Mouse (Mus musculus) spleen, postnatal 14 days (tissue): ENCODE measurements around the gene Casc1.

Experiments used
- DNase-seq, 2 experiments: peaks; one replicate each; pipeline ENCODE4 v3.0.0; 2021 to 2022; ENCODE audit warnings: low spot score in 2 of 2

Gene Casc1

DNA sequence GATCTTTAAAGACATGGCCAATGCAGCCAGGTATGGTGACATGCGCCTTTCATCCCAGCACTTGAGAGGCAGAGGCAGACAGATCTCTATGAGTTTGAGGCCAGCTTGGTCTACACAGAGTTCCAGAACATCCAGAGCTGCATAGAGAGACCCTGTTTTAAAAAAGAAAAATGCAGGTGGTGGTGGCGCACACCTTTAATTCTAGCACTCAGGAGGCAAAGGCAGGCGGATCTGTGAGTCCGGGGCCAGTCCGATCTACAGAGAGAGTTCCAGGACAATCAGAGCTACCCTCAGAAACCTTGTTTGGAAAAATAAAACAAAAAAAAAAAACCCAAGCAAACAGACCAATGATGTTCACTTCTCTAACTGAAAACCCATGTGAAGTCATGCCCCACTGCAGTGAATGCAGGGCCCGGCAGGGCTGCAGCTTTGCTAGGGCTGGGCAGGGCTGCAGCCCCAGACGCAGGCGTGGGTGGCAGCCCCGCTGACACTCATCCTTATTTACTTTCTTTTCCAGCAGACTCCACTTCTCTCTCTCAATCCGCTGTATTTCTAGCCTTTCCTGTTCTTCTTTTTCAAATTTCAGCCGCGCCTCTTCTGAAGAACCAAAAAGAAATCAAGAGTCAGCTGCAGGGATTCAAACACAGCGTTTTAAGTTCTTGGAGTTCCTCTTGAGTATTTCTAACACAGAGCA is 8.2 kb downstream of the Casc1 start:
- no peak for DNase-seq

DNA sequence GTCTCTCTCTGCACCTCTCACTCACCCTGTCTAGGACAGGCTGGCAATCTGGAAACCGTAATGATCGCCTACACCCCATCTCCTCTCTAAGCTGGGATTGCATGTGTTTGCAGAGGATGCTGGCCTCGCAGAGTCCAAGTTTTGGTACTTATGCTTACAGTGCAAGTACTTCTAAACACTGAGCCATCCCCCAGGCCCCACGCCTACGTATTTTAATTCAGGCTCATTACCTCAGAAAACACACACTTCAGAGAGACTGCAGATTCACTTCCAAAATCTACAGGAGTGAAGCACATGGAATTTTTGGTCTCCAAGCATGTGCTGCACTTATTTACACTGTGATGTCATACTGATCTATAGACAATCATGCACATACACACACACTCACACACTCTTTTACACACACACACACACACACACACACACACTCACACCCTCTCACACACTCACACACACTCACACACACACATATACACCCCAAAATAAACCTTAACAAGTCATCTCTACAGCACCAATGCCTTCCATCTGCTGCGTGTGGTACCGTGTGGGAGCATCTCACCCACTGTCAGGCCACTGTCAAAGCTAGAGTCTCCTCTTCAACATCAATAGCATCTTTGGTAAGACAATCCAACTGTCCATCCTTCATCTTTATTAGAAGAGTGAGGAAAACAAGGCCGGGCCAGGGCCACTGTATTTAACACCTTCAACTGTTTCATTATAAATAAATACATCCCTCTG is 12.7 kb downstream of the Casc1 start:
- DNase-seq: no peak

DNA sequence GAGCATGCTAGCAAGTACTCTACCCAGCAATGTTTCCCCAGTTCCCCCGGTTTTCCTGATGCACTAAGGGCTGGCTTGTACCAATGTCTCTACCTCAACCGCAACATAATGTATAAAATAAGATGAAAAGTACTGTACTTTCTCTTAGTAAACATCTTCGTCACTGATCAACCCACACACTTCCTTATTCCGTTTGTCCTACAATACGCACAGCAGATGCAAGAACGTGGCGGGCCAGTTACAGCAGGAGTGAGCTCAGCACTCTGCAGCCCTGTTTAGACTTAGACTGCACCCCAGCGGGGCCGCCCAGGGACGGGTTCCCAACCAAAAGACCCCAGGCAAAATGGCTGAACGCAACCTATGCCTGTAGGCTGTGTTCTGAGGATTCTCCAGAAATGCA is 17.4 kb downstream of the Casc1 start:
- no peak for DNase-seq

DNA sequence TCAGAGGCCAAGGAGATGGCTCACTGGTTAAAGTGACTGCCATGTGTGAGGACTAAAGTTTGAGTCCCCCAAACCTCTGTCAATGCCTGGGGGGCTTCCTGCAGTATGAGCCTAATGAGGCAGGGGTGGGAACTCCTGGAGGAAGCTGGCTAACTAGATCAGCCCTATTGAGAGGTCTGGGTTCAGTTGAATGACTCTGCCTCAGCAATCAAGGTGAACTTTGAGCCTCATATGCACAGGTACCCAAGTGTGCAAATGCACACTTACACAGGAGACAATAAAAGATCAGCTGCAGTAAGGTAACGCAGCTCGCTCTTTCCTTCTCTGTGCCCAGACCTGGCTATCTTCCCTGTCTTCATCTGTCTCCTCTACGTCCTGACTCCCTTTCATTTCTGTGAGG is 17.8 kb downstream of the Casc1 start:
- DNase-seq: no peak

DNA sequence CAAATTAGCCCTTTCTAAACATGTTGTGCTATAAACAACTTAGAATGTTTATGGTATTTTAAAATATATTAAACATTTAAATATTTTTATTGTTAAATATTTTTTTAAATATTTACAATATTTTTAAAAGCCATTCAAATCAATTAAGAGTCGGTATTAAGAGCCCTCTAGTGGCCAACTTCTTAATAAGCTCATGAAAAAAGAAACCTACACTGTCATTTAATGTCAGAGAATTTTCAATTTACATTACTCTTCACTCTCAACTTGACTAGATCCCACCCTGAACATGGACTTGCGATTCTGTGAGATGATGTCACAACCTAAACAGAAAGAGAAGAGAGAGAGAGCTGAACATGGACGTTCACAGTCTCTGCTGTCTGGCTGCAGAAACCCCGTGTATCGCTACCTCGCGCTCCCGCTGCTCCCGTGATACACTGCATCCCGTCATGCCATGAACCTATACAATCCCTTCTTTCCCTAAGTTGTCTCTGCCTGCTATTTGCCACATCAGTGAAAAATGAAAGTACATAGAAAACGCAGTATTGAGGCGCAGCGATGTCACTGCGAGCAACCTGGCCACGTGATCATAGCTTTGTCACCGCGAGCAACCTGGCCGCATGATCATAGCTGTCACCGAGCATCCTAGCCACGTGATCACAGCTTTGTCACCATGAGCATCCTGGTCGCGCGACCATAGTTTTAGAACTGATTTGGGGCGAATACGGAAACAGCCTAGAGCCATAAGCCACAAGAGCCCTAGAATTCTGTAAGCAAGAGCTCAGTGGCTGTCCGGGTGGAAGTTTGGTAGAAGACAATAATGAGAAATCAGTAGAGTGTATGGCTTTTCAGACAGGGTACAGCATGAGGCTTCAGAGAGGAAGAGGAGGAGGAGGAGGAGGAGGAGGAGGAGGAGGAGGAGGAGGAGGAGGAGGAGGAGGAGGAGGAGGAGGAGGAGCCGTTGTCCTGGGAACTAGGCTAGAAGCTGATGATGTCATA is 23.4 kb downstream of the Casc1 start:
- no peak for DNase-seq

DNA sequence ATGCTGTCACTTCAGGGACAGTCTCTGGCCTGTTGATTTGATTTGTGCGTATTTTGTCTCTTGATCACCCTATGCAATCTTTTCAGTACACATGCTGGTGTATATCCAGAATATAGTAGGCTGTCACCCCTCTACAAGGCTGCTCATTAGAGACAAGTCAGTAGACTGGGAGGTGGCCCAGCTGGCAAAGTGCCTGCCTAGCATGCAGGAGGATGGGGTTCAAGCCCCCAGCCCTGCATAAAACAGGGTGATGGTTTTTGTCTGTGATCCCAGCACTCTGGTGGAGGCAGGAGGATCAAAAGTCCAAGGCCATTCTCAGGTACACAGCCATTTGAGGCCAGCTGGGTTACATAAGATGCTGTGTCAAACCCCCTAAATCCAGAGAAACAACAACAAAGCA is 24.7 kb downstream of the Casc1 start:
- no peak for DNase-seq

DNA sequence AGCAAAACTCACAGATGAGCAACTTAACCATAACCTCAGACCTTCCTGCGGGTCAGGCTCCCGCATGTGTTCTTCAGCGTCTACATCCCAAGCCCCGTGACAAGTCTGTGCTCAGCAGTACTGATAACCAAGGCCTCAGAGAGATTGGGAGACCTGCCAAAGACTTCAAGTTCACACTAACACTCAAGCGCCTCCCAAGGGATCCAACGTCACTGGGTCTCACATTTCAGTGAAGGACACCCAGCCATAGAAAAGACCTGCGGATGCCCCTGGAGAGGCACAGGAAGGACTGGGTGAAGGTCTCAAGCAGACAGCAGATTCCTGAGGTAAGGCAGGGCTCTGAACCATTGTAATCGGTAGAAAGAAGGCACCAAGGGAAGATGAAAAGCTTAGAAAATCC is 28.8 kb downstream of the Casc1 start:
- DNase-seq: no peak

DNA sequence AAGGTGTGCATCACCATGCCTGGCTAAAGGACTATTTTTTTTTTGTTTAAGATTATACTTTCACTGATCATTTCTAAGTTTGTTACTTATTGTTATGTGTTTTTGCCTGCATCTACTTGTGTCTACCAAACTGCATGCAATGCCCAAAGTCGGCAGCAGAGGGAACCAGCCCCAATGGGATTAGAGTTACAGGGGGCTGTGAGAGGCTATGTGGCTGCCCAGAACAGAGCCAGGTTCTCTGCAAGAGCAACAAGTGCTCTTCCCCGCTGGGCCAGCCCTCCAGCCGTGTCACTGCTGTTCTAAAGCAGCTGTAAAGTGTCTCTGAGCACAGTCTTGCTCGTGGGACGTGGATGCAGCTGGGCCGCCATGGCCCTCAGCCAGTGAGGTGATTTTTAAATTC is 31.1 kb downstream of the Casc1 start:
- peak; percentile 30 to 71 for DNase-seq

DNA sequence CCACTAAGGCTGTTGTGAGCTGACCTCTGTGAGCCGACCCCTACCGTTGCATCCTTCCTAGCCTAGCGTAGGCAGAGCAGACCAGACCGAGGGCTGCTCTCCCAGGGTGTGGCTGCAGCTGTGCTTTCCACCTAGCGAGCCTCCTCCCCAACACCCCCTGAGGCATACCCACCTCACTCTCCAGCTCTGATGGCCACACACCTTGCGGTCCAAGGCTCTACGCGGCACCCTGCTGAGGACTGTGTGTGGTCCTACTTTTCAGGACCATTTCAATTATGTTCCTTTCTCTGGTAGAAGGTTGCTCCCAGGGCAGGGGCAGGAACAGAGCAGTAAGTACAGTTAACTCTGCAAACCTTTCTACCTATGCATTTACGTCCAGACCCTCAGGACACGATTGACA is 34.3 kb downstream of the Casc1 start:
- DNase-seq: no peak

DNA sequence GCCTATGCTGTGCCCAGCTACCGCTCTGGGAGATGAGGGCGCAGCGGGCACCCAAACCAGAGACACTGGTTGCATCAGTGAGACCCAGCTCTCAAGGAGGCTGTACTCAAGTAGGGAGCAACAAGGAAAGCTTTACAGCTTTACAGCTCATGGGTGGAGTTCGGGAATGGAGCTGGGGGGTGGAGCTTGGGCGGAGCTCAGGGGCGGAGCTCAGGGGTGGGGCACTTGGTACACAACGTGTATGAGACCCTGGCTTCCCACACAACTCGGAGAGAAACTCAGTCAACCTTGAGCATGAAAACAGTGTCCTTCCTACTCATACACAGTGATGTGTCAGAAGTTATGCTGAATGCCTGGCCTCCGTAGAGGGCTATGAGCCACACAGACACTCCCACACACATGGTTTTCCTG is 35.2 kb downstream of the Casc1 start:
- DNase-seq: no peak

DNA sequence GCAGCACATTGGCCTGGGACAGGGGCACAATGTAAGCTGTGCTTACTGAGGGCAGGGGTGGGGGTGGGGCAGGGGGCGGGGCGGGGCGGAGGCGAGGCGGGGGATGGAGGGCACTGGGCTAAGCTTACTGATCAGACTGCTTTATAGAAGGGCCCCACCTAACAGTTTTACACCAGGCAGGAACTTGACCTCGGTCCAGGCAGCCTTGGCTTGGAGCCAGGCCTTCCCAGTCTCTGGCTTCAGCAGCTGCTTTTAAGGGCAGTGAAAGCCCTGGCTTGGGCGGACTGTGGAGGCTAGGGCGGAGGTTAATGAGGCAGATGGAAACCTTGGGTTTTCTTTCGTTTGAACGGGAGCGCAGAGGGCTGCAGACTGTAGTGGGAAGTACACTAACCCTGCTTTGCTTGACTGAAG is 37.0 kb downstream of the Casc1 start:
- DNase-seq: no peak

DNA sequence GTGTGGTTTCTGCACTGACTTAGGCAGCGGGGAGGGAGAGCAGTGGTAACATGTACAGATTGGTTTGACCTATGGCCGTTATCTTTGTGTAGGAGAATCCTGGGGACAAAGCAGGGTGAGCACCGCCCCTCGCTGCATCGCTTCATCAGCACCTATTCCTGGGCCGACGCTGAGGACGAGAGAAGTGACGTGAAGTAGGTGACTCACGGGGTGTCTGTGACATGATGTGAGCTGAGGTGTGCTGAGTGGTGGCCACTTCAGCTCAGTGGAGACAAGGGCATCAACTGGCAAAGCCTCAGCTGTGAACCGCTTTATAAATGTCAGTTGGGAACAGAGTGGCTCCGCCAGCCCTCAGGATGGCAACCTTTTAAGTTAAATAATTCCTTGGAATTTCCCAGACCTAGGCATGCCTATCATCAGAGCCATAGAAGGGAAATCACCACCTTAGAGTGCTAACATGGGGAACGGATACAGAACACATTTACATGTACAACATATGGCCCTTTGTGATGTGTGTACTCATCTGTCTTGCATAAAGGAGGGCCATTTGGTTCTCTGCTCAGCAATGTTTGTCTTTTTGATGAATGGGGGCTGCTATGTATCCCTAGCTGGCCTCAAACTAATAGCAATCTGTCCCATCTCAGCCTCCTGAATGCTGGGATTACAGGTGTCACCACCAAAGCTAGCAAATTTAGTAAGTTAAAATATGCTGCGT is 38.8 kb downstream of the Casc1 start:
- DNase-seq: no peak

DNA sequence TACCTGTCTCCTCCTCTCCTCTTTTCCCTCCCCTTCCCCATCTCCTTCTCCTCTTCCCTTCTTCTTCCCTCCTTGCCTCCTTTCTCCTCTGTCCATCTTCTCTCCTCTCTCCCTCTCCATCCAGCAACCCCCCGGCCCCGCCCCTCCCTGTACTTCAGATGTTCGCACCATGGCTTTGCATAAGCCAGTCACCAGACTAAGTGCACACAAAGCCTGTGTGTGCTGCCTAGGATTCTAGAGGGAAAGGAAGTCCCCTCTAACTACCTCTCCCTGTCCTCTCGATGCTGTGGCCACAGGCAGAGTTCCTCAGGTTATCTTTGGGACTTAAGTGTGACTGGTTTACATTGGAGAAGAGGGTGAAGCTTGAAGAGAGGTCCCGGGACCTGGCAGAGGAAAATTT is 50.2 kb downstream of the Casc1 start:
- DNase-seq: no peak

DNA sequence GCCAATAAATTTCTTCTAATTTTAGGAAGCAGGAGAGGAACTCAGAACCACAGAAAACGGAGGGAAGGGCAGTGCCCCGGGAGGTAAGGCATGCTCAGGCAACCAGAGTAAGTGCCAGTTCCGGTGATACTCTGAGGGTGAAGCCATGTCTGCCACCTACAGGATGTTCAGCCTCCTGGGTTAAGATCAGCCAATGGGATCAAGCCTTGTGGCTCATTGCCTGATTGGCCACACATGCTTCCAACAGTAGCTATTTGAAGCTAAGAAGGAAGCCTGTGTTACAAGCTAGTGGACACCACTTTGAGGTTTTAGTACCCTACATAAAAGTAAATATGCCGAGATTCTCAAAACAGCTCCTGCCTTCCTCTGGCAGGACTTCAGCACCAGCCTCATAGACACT is 52.2 kb downstream of the Casc1 start:
- no peak for DNase-seq

DNA sequence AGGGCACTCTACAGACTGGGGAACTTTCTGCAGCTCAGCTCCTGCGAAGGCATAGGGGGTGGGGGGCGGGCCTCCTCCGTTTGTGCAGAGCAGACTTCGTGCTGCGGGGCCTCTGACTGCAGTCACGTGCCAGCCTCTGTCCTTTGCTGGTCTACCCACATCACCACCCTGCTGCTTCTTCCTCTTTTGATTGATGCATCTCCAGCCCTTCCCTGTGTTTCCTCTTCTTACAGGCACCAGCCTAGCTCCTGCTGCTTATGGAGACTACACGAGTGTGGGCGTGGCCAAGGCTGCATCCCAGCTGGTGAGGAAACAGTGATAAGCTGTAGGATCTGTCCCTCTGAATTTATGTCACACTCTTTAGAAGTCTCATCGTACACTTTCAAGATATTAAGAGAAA is 61.8 kb downstream of the Casc1 start:
- DNase-seq: no peak

DNA sequence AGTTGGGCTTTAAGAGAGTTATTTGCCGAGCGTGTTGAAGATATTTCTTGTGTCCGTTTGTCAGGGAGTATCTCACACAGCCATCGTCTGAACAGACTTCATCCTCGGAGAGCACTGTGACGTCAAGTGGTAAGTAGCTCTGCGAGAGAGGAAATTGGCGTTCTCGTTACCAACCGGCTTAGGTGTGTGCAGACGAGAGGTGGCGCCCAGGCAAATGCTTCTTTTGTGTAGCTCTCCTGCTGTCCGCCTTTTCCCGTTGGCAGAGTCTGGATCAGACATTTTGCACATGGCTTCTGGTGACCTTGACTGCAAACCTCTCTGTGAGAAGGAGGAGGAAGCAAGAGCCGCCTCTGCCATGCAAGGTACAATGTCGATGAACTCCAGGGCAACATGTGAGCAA is 63.1 kb downstream of the Casc1 start:
- DNase-seq: no peak

DNA sequence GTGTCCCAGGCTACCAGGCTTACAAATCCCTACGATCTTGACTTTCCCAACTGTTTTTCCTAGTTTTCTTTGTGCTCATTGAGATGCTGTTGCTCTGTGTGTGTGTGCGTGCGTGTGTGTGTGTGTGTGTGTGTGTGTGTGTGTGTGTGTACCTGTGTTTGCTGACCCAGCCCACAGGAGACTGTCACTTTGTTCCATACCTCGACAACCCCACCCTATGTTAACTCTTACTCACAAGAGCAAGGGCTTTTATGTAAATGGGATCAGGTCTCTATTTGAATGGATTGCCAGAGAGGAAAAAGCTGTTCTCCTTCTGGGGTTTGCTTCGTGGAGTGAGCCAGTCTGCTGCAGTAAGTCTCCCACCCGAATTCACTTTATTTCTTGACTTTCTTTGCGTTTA is 65.6 kb downstream of the Casc1 start:
- no peak for DNase-seq

DNA sequence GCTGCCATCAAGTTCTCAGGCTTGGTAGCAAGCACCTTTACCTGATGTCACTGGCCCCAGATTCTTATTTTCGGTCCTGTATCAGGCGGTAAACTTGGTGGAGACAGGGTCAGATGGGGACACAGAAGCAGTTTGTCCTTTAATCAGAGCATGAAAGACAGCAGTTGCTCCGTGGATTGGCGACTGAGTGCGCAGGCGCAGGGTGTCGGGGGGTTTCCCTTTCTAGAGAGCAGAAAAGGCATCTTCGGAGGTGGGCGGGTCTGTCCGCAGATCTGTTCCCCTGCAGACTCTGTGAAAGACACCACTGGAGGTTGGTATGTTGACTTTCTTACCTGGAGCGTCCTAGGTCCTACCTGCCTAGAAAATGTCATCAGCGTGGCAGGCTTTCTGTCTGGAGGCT is 69.0 kb downstream of the Casc1 start:
- no peak for DNase-seq

DNA sequence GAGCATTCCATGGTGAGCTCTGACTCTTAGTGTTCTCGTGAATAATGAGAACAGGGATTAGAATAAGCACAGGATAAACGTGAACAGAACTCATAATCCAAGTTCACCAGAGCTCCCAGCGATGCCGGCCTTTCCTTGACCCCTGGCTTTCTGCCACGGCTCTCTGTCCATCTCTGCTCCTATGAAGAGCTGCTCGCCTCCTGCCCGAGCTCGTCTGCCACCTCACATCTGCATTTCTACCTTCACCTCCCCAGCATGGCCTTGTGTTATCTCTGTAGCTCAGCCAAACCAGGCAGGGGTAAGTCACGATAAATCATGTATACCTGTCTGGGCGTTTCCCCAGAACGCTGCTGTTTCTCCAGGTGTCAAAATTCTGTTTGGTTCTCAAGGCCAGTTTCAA is 70.1 kb downstream of the Casc1 start:
- DNase-seq: no peak

DNA sequence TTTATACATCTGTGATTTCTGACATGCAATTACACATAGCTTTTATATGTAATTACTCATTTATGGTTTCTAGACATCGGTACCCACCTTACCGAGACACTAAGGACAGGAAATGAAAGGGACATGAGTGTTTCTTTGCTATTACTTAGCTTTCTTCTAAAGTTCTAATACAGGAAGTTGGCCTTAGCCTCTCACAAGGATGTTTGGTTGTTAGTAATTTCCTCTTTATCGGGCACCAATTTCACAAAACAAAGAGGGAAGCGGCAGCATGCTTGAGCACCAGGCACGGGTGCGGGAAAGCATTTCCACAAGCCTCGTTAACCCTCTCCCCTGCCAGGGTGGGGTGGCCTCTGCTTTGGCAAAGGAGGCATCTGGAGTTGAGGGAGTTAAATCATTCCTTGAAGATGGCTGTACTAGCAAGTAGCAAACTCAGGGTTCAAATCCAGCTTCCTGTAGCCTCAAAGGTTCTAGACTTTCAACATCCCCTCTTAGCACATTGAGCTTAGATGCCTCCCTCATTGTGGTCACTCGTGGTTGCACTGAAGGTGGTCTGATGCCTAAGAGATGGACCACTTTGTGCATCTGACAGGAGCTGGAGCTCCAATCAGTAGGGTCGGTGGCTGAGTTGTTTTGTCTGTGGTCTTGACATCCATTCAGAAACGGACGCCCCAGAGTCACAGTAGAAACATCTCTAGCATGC is 70.9 kb downstream of the Casc1 start:
- DNase-seq: no peak

DNA sequence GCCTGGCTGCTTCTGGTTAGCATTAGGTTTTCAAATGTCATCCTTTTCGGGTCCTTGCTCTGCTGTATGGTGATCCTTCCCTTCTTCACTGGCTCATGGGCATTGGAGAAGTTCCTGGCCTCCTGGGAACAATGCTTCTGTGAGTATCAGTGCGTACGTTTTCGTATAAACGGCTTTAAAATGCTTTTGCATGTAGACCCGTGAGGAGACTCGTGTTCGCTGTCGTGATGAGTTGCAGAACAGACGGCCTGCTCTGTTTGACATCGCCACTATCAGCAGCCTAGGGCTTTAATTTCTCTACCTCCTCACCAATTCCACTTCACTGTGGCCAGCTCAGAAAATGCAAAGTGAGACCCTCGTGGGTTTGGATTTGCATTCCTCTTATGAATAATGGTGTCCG is 71.6 kb downstream of the Casc1 start:
- no peak for DNase-seq
